Mouse (Mus musculus) ES-E14 (cell line): ENCODE measurements around the gene Nol12.

Experiments used
- HCFC1 ChIP-seq: IDR thresholded peaks from 2 replicates; pipeline ENCODE4 v1.6.1; 2012; ENCODE audit warnings: low read length, inconsistent platforms, borderline replicate concordance; ENCODE audit not compliant: insufficient read depth
- MAFK ChIP-seq: IDR thresholded peaks from 2 replicates; pipeline ENCODE4 v1.6.1; 2014; ENCODE audit warnings: mild to moderate bottlenecking, low read depth, low read length, inconsistent platforms; ENCODE audit not compliant: insufficient read depth
- ZC3H11A ChIP-seq: IDR thresholded peaks from 2 replicates; pipeline ENCODE4 v1.6.1; 2012; ENCODE audit warnings: low read depth, mild to moderate bottlenecking, inconsistent platforms, low read length, borderline replicate concordance
- ZNF384 ChIP-seq: IDR thresholded peaks from 2 replicates; pipeline ENCODE4 v1.6.1; 2012; ENCODE audit warnings: low read depth, low read length, inconsistent platforms

DNA sequence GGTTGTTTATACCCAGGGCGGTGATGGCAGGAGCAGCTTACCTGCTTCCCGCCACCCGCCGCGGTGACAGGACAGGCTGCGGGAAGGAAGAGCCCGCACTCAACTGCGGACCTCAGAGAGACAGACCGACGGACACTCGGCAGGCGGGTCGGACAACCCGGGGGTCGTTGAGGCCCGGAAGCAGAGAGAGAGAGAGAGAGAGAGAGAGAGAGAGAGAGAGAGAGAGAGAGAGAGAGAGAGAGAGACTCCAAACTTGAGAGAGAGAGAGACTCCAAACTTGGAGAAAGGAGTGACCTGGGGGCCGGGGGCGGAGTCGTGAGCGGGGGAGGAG lies 35.4 kb upstream of the Nol12 start, which contains the start of gene Gm49510:
- TF ChIP-seq ZC3H11A (no peak), HCFC1 (no peak), ZNF384 (no peak), MAFK (no peak)
